Mouse (Mus musculus): ENCODE measurements at regions not wholly inside any gene's neighbourhood (a gene's known extent, or its start where the extent isn't known, plus 50 kb on each side); places are given as distances from the start of the nearest gene placed in this dataset.

DNA sequence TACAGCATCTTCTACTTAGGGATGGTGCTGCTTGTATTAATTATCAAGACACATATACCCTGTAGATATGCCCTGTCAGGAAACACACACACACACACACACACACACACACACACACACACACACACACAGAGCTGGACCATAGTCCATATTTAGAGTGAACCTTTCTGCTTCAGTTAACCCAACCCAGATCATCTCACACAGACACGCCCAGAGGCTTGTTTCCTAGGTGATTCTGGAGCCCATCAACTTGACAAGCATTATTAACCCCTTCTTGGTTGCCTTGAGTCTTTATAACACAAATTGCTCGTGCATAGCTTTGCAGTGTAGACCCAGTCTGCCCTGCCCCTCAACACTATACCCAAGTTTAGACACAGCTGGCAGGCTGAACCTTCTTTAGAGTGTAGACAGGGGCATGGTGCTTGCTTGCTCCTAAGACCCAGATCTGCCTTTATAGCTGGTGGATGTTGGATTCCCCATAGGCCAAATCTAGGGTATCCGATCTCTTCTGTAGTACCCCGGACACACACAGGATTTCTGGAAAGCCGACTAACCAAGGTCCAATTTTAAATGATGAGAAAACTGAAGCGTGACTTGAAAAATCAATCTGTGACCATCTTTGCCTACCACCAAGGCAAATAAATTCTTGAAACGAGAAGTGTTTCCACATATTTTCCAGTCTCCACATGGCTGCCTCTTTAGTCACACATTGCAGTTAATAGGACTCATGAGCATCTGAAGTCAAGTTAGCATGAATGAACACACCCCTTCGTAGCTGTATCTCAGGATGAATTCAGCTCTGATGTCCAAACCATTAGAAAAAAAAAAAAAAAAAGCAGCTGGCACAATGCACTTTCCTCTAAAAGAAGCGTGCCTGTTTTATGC lies 56.3 kb upstream of the Stmnd1 start:
- TF ChIP-seq POLR2A (IDR thresholded peaks at IDR 0.05; ENCODE audit: insufficient read depth, low read depth, low read length) (no peak), CTCF (IDR thresholded peaks at IDR 0.05; ENCODE audit: insufficient read depth, low read depth, low read length) (no peak)
